Mouse (Mus musculus): ENCODE data around the gene Plekhg1. TPM values are rescaled to one million over a fixed set of nuclear protein-coding genes. Genes with fewer than 3 reads are reported as not detected.

The Plekhg1 gene
- polyA plus RNA-seq, 1 experiment from 2014 or later, result 16.2 TPM

DNA sequence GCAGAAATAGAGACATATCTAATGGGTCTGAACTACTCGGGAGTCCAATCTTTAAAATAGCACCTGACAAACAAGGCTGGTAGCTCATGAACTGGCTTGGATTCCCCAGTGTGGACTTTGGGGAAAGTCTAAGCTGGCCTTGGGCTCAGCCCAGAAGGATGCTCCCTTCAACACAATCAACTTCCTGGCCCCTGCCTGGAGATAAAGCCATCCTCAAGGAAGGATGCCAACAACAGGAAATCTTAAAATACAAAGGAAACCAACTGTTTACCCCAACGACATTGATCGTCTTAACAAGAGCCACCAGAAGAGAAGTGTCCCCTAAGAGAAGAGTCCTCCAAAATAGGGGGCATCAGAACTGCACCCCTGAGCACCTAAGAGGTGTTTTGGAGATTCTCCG lies 38.3 kb upstream of the Plekhg1 start:
- no peaks in the 10 kb centered on the region for H3K27me3 ChIP-seq (ENCODE audit: control insufficient read depth, insufficient read depth, low read length)
- no peak for ATAC-seq (replicated peaks; ENCODE audit: insufficient number of reproducible peaks, low FRiP score, low TSS enrichment, low read depth)
- no peaks in the 10 kb centered on the region for H3K4me1 ChIP-seq (ENCODE audit: control insufficient read depth, insufficient read depth, low read length)
- H3K9me3 ChIP-seq (replicated peaks; ENCODE audit: control insufficient read depth, low read length), result no peaks in the 10 kb centered on the region
- no peak overlapping the region for H3K4me3 ChIP-seq (ENCODE audit: low read depth, low read length)
- H3K9ac ChIP-seq (replicated peaks; ENCODE audit: low read length), result no peak overlapping the region
- no peak overlapping the region for H3K27ac ChIP-seq (replicated peaks; ENCODE audit: low read depth, low read length)
- WGBS, result 76% methylated on average over 4 of the region's 4 CpGs
- no peaks in the 10 kb centered on the region for H3K36me3 ChIP-seq (replicated peaks; ENCODE audit: control insufficient read depth, insufficient read depth, low read depth, low read length)
- H3K4me2 ChIP-seq (ENCODE audit: low read depth, low read length), result no peak overlapping the region
- no peak for DNase-seq (ENCODE audit: low spot score)

DNA sequence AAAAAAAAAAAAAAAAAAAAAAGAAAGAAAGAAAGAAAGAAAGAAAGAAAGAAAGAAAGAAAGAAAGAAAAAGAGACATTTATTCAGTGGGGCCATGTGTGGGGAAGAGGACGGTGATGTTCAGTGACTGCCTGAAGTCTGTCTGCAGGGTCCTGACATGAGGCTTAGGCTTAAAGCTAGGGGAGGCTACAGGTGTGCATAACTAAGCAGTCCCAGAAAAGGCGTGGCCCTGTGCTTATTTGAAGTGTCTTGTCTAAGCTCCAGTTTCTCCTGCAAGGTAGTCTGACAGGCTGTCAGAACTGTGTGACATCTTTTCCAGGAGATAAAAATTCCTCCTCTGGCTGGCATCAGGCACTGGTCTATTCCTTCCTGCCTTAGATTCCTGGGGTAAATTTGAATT lies 37.6 kb upstream of the Plekhg1 start:
- WGBS, result 74% methylated on average over 2 of the region's 2 CpGs
- Histone ChIP-seq H3K27ac (replicated peaks; ENCODE audit: low read depth, low read length) (no peak overlapping the region), H3K9me3 (replicated peaks; ENCODE audit: control insufficient read depth, low read length) (no peaks in the 10 kb centered on the region), H3K4me3 (ENCODE audit: low read depth, low read length) (no peak overlapping the region), H3K36me3 (replicated peaks; ENCODE audit: control insufficient read depth, insufficient read depth, low read depth, low read length) (no peaks in the 10 kb centered on the region), H3K27me3 (ENCODE audit: control insufficient read depth, insufficient read depth, low read length) (no peaks in the 10 kb centered on the region), H3K4me1 (ENCODE audit: control insufficient read depth, insufficient read depth, low read length) (no peaks in the 10 kb centered on the region), H3K9ac (replicated peaks; ENCODE audit: low read length) (no peak overlapping the region), H3K4me2 (ENCODE audit: low read depth, low read length) (no peak overlapping the region)
- ATAC-seq (replicated peaks; ENCODE audit: insufficient number of reproducible peaks, low FRiP score, low TSS enrichment, low read depth) (no peak), DNase-seq (ENCODE audit: low spot score) (no peak)

DNA sequence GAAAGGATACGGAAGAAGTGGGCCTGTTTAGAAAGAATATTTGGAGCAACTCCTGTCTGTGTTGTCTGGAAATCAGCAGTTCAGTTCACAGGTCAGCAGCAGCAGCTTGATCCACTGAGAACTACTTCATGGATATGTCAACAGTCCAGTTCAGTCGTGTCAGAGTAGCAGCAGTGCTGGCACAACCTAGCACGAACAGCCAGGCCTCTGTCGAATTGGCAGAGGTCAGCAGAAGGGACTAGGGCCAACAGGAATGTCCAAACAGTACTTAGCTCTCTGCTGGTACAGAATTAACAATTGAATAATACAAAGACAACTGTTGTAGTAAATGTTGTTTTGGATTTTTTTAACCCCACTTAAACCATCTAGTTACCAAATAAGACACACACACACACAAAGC lies 33.9 kb upstream of the Plekhg1 start:
- no peak for DNase-seq (ENCODE audit: low spot score)
- Histone ChIP-seq H3K27me3 (ENCODE audit: control insufficient read depth, insufficient read depth, low read length) (no peaks in the 10 kb centered on the region), H3K9ac (replicated peaks; ENCODE audit: low read length) (no peak overlapping the region), H3K4me3 (ENCODE audit: low read depth, low read length) (no peak overlapping the region), H3K36me3 (replicated peaks; ENCODE audit: control insufficient read depth, insufficient read depth, low read depth, low read length) (no peaks in the 10 kb centered on the region), H3K9me3 (replicated peaks; ENCODE audit: control insufficient read depth, low read length) (no peaks in the 10 kb centered on the region), H3K27ac (replicated peaks; ENCODE audit: low read depth, low read length) (no peak overlapping the region), H3K4me2 (ENCODE audit: low read depth, low read length) (no peak overlapping the region), H3K4me1 (ENCODE audit: control insufficient read depth, insufficient read depth, low read length) (no peaks in the 10 kb centered on the region)
- ATAC-seq (replicated peaks; ENCODE audit: insufficient number of reproducible peaks, low FRiP score, low TSS enrichment, low read depth), result no peak
- 72% methylated on average over 4 of the region's 4 CpGs for WGBS

DNA sequence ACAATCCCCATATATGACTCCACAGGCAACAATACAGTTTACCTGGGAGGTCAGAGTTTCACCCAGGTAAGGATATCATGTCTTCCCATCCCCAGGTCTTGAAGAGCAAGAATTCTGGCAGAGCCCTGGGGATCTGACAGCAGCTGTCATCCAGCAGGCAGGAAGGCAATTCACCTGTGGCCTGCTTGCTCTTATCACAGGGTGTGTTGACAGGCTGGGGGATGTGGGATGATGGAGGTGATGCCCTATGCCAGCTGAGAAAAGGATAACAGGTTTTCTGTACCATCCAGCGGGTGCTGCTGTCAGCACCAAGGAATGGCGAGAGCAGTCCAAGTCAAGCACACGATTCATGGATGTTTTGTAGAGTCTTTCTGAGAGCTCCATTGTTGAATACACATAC lies 30.1 kb upstream of the Plekhg1 start:
- DNase-seq (ENCODE audit: low spot score) (no peak), ATAC-seq (replicated peaks; ENCODE audit: insufficient number of reproducible peaks, low FRiP score, low TSS enrichment, low read depth) (no peak)
- Histone ChIP-seq H3K27ac (replicated peaks; ENCODE audit: low read depth, low read length) (no peak overlapping the region), H3K9me3 (replicated peaks; ENCODE audit: control insufficient read depth, low read length) (no peaks in the 10 kb centered on the region), H3K9ac (replicated peaks; ENCODE audit: low read length) (no peak overlapping the region), H3K4me3 (ENCODE audit: low read depth, low read length) (no peak overlapping the region), H3K4me2 (ENCODE audit: low read depth, low read length) (no peak overlapping the region), H3K36me3 (replicated peaks; ENCODE audit: control insufficient read depth, insufficient read depth, low read depth, low read length) (no peaks in the 10 kb centered on the region), H3K4me1 (ENCODE audit: control insufficient read depth, insufficient read depth, low read length) (no peaks in the 10 kb centered on the region), H3K27me3 (ENCODE audit: control insufficient read depth, insufficient read depth, low read length) (no peaks in the 10 kb centered on the region)
- 73% methylated on average over 3 of the region's 3 CpGs for WGBS

DNA sequence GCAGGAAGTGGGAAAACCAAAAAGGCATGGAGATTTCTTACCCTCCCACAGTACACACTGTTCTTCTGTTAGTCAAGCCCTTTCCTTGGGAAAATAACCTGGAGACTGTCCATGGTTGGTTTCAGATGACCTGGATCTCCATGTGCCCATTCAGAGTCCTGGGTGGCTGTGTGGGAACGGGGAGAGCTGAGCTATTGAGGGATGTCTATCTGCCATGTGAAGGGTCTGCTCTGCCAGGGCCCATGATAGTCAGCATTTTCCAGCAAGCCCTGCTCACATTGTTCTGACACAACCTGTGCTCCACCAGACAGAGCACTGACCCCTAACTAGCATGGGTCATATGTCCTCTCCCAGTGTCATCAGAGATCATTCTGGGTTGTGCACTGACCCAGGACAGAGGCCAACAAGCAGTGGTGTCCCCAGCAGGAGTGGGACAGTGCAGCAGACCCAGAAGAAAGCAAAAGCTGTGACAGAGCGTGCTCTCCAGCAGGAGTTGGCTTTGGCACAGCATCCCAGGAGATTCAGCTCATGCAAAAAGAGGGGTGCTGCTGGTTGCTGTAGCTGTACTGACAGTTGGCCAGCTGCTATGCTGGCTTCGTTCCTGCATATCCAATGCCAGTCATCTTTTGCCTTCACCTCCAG lies 24.7 kb upstream of the Plekhg1 start:
- Histone ChIP-seq H3K27ac (replicated peaks; ENCODE audit: low read depth, low read length) (no peak overlapping the region), H3K9ac (replicated peaks; ENCODE audit: low read length) (no peak overlapping the region), H3K9me3 (replicated peaks; ENCODE audit: control insufficient read depth, low read length) (no peaks in the 10 kb centered on the region), H3K4me3 (ENCODE audit: low read depth, low read length) (no peak overlapping the region), H3K27me3 (ENCODE audit: control insufficient read depth, insufficient read depth, low read length) (no peaks in the 10 kb centered on the region), H3K4me2 (ENCODE audit: low read depth, low read length) (no peak overlapping the region), H3K36me3 (replicated peaks; ENCODE audit: control insufficient read depth, insufficient read depth, low read depth, low read length) (no peaks in the 10 kb centered on the region), H3K4me1 (ENCODE audit: control insufficient read depth, insufficient read depth, low read length) (no peaks in the 10 kb centered on the region)
- ATAC-seq (replicated peaks; ENCODE audit: insufficient number of reproducible peaks, low FRiP score, low TSS enrichment, low read depth), result 0 out of 2 replicates have a peak, but pooled peaks have one; percentile 39
- no peak for DNase-seq (ENCODE audit: low spot score)
- WGBS, result 83% methylated on average over 3 of the region's 3 CpGs

DNA sequence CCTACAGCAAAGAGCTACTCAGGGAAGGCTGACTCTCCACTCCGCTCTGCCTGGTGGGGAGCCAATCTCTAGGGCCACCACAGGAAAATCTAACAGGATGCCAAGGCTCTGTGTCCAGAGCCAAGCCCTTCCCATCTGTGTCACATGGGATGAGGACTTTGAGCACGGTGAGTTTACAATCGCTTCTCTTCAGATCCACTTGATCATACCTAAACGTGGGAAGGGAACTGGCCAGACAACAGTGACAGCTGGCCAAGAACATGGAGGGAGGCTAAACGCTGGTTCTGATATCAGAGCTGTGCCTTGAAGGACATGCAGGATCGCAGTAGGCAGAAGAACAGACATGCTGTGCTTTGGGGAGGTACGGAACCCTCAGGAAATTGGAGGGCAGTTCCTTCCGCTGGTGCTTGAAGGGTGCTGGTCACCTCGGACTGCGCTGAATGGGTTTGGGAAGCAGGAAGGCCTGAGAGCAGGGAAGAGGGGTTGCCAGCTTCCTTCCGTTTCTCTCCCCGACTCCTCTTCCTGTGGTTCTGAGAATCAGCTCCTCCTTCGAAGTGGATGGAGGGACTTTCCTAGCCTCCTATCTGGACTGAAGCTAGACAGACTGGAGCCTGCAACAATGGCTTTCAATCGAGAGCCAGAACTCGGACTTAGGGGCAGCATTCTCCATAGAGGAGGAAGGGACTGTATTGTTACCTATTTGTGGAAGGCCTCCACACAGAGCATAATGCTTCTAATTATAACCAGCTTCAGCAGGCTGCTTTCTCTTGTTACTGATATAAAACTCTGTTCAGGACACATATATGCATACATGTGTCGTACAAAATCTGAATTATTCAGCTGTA lies 21.9 kb upstream of the Plekhg1 start:
- Histone ChIP-seq H3K9ac (replicated peaks; ENCODE audit: low read length) (no peak overlapping the region), H3K27ac (replicated peaks; ENCODE audit: low read depth, low read length) (no peak overlapping the region), H3K4me3 (ENCODE audit: low read depth, low read length) (no peak overlapping the region), H3K4me1 (ENCODE audit: control insufficient read depth, insufficient read depth, low read length) (no peaks in the 10 kb centered on the region), H3K4me2 (ENCODE audit: low read depth, low read length) (no peak overlapping the region), H3K36me3 (replicated peaks; ENCODE audit: control insufficient read depth, insufficient read depth, low read depth, low read length) (no peaks in the 10 kb centered on the region), H3K9me3 (replicated peaks; ENCODE audit: control insufficient read depth, low read length) (no peaks in the 10 kb centered on the region), H3K27me3 (ENCODE audit: control insufficient read depth, insufficient read depth, low read length) (no peaks in the 10 kb centered on the region)
- ATAC-seq (replicated peaks; ENCODE audit: insufficient number of reproducible peaks, low FRiP score, low TSS enrichment, low read depth), result no peak
- 76% methylated on average over 16 of the region's 16 CpGs for WGBS
- no peak for DNase-seq (ENCODE audit: low spot score)

DNA sequence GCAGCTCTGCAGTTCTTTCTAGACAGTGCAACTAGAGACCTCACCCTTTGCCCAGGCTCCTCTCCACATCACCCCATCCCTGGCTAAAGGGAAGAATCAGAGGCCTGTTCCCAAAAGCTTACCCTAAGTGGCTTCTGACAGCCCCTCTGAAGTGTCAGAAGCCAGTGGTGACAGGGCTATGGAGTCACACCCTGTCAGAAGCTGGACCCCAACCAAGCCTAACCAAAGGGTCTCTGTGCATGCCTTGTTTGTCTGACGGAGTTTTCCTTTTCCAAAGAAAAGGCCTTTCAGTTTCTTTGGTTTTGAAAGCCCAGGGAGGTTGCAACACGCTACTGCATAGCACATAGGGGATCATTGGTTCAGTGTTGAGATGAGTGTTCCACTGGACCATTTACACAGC lies 19.9 kb upstream of the Plekhg1 start:
- no peak overlapping the region for H3K27ac ChIP-seq (replicated peaks; ENCODE audit: low read depth, low read length)
- no peaks in the 10 kb centered on the region for H3K36me3 ChIP-seq (replicated peaks; ENCODE audit: control insufficient read depth, insufficient read depth, low read depth, low read length)
- no peaks in the 10 kb centered on the region for H3K27me3 ChIP-seq (ENCODE audit: control insufficient read depth, insufficient read depth, low read length)
- DNase-seq (ENCODE audit: low spot score), result no peak
- H3K9me3 ChIP-seq (replicated peaks; ENCODE audit: control insufficient read depth, low read length), result no peaks in the 10 kb centered on the region
- ATAC-seq (replicated peaks; ENCODE audit: insufficient number of reproducible peaks, low FRiP score, low TSS enrichment, low read depth), result no peak
- no peak overlapping the region for H3K4me2 ChIP-seq (ENCODE audit: low read depth, low read length)
- WGBS, result 70% methylated on average over 2 of the region's 2 CpGs
- H3K9ac ChIP-seq (replicated peaks; ENCODE audit: low read length), result no peak overlapping the region
- H3K4me3 ChIP-seq (ENCODE audit: low read depth, low read length), result no peak overlapping the region
- no peaks in the 10 kb centered on the region for H3K4me1 ChIP-seq (ENCODE audit: control insufficient read depth, insufficient read depth, low read length)

DNA sequence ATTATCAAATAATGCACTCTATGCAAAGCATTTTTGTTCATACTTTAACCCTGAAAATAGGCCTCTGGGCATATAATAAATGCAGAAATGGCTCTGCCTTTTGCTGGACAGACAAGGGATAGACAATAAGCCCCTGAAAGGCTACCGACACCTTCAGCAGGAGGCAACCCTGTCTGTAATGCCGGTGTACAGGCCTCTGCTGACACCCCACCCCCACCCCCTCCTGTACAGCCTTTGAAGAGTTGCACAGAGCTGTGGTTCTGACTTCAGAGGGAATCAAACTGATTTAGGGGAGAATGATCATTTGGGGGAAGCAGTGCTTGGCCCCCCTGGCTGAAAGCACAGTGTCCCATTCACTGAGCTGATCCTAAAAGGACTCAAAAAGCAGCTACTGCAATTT lies 17.8 kb upstream of the Plekhg1 start:
- no peak for DNase-seq (ENCODE audit: low spot score)
- 41% methylated on average over 2 of the region's 2 CpGs for WGBS

More for the DNA sequence above, 17.8 kb upstream of the Plekhg1 start:
- Histone ChIP-seq H3K4me3 (ENCODE audit: low read depth, low read length) (no peak overlapping the region), H3K27ac (replicated peaks; ENCODE audit: low read depth, low read length) (no peak overlapping the region), H3K9me3 (replicated peaks; ENCODE audit: control insufficient read depth, low read length) (no peaks in the 10 kb centered on the region), H3K4me1 (ENCODE audit: control insufficient read depth, insufficient read depth, low read length) (no peaks in the 10 kb centered on the region), H3K4me2 (ENCODE audit: low read depth, low read length) (no peak overlapping the region), H3K27me3 (ENCODE audit: control insufficient read depth, insufficient read depth, low read length) (no peaks in the 10 kb centered on the region), H3K36me3 (replicated peaks; ENCODE audit: control insufficient read depth, insufficient read depth, low read depth, low read length) (no peaks in the 10 kb centered on the region), H3K9ac (replicated peaks; ENCODE audit: low read length) (no peak overlapping the region)
- ATAC-seq (replicated peaks; ENCODE audit: insufficient number of reproducible peaks, low FRiP score, low TSS enrichment, low read depth), result no peak

Data from embryonic facial prominence, embryonic 11.5 days (tissue).